Mouse (Mus musculus) gastrocnemius, adult 18-20 months (tissue): ENCODE results near the gene Nfe2. TPM values are rescaled to one million over a fixed set of nuclear protein-coding genes. Genes with fewer than 3 reads are reported as not detected.

Source experiments
- DNase-seq: peaks from one replicate; pipeline ENCODE4 v3.0.0; 2021; ENCODE audit warnings: low spot score
- long read RNA-seq, 2 experiments: library from polyadenylated mRNA; stranded (forward); transcript quantifications; one replicate each; pipeline ENCODE4 v2.0.0; 2021
- total RNA-seq, 2 experiments: library from RNA; stranded (reverse); gene quantifications; 2 replicates each; pipeline ENCODE4 v1.2.3; 2021

The Nfe2 gene
- not detected for total RNA-seq
- long read RNA-seq, experiment 1, result 0 reads
- long read RNA-seq, experiment 2, result 0 reads

DNA sequence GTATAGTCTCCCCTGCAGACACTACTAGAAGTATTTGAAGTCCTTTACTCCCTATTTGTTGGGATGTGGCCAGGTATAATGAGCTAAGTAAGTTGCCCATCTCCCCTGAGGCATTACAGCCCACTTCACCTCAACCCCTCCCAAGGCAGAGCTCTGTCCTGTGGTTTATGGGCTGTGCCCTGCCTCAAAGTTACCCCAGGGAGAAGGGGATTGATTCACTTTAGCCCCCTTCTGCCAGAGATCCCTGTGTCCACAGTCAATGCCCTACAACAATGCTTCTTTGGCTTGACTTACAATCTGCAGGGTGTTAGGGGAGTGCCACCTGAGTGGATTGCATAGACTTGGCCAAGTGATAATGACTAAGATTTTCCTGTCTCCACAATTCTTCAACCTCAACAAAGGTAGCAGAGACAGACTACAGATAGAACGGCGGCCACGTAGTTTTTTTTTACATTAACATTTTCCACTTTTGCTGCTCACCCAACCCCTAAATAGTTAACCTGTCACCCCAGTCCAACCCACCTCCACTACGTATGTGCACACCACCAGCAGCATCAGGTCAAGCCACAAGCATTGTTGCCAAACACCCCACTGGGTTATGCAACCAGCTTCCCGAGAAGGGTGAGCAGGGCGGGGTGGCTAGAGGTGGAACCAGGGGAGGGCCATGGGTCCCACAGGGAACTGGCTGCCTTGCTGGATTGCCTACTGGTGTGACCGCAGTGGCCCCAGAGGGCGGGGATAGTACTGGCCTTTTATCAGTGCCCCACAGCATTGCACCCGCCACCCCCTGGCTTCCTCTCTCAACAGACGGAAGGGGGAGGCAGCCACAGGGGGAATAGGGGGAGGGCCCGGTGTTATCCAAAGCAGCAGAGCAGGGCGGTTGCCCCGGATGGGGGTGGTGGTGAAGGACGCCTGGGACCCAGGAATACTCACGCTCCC is at the start of gene Nfe2:
TSS of gene Nfe2 (minus strand) at position 614 of the 939 bp plus-strand sequence.
- peak; percentile 41 for DNase-seq

DNA sequence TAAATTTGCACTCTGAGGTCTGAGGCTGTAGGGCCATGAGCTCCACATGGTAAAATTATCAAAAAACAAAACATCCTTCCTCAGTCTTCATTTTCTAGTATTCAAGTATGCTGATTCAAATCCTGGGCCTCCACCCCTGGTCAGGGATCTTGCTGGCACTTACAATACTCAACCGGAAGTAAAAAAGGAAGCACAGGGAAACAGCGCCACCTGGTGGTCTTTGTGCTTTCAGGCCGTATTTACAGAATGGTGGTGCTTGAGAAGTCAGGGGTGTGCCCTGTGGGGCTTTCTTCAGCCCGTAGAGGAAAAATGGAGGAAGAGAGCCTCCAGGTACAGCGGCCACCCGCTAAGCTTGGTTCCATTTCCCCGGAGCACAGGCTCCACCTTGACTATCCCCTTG is 48.9 kb upstream of the Nfe2 start:
- DNase-seq, result peak; percentile 93

DNA sequence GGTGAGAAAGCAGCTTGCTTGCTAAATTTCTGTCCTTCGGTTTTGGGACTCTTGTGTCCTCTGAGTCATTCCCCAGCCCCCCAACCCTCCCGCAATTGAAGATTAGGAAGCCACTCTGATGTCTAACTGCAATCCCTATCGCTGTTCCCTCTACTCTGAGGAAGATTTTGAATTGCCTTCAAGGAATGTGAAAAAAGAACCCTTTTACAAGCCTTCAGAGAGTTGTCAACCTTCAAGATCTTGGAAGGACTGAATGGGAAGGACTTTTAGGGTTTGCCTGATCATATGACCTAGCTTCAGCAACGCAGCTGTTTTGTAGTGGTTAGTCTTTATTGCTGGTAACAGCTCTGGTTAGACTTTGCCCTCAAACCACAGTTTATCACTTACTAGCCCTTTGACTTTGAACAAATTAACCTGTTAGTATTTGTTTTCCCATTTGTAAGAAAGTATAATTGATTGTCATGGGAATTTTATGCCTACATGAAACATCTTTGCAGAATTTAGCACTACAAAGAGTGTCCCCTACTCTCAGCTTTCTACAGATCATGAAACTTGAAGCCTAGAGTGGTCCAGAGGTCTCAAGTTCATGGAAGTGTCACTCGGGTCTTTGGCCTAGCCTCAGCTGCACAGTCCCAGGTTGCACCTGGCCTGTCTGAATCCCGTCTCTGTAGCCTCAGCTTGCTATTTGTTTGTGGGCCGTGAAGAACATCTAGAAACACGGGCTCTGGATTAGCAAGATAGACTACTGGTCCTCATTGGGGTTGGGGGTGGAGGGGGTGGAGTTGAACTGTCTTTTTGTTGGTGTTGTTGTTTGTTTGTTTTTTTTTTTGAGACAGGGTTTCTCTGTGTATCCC is 47.8 kb upstream of the Nfe2 start:
- no peak for DNase-seq

- peak; percentile 96 for DNase-seq
These were observed 47.0 kb upstream of the Nfe2 start for GRCm38 (mm10) chr15:103305070-103305678.

DNA sequence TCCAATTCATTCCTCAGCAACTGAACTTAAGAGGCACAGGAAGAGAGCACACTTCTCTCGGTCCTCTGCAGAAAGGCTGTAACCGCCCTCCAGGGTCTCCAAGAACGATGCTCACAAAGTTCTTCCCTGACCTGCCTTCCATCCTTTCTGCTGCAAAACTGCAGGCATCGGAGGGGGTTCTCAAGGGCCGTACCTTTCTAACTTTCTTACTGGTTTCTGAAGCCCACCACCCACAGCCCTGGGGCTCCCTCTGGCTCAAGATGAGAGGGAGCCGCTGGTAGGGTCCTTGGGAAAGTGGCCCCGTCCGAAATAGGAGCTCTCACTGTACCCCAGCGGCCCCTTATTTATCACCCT is 46.4 kb upstream of the Nfe2 start:
- DNase-seq, result no peak

DNA sequence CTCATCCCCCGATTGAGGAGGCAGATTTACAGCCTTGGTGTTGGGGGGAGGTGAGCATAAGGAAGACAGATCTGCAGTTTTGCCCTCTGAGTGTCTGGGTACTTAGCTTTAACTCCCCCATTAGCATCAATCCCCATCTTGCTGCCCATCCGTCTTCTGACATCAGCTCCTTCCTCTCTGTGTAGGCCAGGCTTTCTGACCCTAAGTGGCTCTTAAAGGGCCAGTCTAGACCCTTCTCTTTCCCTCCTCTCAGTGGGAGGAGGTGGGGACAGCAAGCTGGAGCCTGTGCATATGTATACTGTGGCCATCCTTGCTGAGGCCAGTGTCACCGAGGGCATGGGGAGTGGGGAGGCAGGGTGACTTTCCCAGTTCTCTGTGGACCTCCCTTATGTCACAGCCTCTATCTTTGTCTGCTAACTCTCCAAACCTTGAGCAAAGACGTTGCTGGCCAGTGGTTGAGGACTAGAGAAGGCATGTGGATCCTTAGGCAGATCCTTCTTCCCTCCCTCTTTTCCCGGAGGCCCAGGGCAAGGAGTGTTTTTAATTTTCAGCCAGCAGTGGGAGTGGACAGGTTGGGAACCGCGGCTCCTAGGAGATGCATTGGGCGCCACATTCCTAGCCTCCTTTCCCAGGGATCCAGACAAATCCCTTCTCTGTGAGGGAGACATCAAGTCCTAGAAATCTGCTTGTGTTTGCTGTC is 45.9 kb upstream of the Nfe2 start:
- no peak for DNase-seq

- no peak for DNase-seq
These were observed 44.3 kb upstream of the Nfe2 start for GRCm38 (mm10) chr15:103302341-103303021.

DNA sequence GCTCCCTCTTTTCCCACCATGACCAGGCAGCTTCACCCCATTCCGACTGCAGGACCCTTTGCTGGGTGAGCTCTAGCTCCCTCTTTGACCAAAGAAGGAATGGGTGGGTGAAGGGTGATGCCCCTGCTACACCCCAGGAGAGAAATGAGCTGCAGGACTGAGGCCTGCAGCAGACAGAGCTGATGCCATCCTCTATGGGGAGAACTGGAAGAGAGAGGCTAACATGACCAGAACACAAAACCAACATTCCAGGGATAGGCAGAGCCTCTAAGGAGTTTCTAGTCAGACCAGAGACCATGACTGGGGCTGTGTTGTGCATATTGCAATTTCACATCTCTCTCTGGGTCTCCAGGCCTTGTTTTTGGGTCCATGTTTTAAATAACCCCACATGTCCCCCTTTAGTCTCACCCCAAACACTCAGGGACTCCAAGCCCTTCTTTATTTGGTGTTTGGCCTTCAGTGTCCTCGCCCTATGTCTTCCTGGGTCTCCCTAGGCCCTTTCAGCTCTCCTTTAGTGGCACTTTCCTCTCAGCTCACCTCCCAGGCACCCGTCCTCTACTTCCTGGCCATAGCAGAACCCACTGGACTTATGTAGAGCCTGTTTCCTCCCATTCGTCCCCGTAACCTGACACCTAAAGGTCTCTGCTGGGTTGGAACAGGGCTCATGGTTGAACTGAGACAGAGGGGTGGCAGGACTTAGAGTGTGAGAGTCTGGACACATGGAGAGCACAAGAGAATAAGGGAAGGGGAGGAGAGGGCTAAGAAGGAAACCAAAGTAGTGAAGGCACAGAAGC is 43.5 kb upstream of the Nfe2 start:
- no peak for DNase-seq

DNA sequence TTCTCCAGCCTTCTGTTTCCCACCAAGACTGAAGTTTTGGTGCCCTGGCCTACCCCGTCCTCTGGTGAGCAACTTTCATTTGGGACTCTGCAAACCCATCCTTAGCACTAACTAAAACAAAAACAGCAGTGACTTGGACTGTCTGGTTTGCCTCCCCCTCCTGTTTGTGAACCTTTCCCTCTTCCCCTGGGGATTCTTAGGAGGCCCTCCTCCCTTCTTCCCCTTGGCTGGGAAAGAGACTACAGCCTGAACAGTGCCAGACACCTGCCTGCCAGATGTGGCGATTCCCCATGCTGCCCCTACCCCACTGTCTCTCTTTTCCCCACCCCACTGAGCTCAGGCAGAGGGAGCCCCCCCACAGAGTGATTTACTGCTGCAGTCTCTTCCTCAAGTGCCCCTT is 42.8 kb upstream of the Nfe2 start:
- DNase-seq, result no peak

- no peak for DNase-seq
These were observed 42.4 kb upstream of the Nfe2 start for GRCm38 (mm10) chr15:103300560-103300959.

- DNase-seq, result no peak
These were observed 41.9 kb upstream of the Nfe2 start for GRCm38 (mm10) chr15:103300067-103300471.

- DNase-seq, result no peak
These were observed 41.4 kb upstream of the Nfe2 start for GRCm38 (mm10) chr15:103299644-103300043.

DNA sequence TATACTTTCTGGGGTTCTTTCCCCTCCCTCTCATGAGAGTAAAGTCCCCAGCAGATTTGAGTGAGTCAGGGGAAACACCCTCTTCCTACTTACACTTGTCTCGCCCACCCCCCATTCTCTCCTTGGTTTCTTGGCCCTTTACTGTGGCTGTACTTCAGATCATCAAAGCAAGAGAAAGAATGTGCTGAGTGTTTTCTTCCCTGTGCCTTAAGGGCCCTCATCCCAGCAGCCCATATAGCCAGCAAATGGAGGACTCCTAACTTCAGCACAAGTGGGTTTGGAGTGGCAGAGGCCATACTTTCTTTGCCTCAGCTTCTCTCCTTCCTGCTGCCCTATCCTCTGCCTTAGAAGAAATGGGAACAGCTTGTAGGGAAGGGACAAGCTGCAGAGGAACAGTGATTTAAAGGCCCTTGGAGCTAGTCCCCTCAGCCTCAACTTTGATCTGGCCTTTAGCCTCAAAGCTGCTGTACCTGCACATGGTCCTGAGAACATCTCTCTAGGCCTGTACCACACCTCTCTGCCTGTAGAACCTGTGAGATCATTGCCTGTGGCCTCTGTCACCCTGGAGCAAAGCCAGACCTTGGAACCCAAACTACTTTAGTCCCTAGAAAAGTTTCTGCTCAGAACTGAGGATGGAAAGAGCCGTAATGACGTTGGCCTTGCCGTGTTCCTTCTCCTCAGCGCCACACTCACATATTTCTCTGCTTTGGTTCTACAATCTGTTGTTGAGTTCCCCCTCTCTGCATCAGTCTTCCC is 40.8 kb upstream of the Nfe2 start:
- DNase-seq, result no peak

GRCm38 (mm10) chr15:103298026-103298425 is 39.8 kb upstream of the Nfe2 start:
- no peak for DNase-seq

- no peak for DNase-seq
These were observed 39.1 kb upstream of the Nfe2 start for GRCm38 (mm10) chr15:103297313-103297712.

DNA sequence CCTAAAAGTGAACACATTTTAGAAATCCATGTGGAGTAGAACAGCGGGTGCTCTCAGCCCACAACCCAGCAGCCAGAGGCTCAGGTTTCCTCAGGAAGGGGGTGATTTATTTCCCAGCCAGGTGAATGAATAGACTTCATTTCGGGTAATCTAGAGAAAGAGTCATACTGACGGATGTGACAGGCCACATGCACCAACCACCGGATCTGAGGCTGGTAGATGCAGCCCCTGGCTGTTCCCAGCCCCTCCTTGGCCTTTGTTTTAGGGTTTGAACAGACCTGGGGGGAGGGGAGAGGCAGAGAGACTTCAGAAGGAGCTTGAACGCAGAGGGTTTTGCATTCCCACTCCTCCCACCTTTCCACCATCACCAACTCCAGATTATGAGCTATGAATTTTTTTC is 37.6 kb upstream of the Nfe2 start:
- no peak for DNase-seq

GRCm38 (mm10) chr15:103294649-103295048 is 36.4 kb upstream of the Nfe2 start:
- DNase-seq, result no peak

DNA sequence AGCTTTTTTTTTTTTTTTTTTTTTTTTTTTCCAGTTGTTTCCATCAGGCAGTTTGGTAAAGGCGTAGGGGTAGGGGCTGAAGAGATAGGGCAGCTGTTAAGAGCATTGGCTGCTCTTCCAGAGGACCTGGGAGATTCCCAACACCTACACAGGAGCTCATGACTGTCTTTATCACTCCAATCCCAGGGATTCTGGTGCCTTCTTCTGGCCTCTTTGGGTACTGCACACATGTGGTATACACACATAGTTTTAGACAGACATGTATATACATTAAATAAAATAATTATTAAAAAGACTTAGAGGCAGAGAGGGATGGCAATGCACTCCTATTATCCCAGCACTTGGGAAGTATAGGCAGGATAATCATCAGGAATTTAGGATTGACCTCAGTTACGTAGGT is 35.2 kb upstream of the Nfe2 start:
- DNase-seq, result no peak

- DNase-seq, result no peak
These were observed 34.6 kb upstream of the Nfe2 start for GRCm38 (mm10) chr15:103292673-103293345.
